Mouse (Mus musculus) MEL (cell line): ENCODE data around the gene Acox2.

Source experiments
- CTCF ChIP-seq, 3 experiments: IDR thresholded peaks in 2 of 3; conservative IDR thresholded peaks in 1 of 3; 2 replicates each; pipeline ENCODE4 v1.5.1; 2011 to 2012; ENCODE audit warnings: low read length in 3 of 3, low read depth in 2 of 3, mild to moderate bottlenecking in 2 of 3, improper control_type of control experiment in 1 of 3, inconsistent platforms in 1 of 3, mixed read lengths in 1 of 3, moderate library complexity in 1 of 3; ENCODE audit not compliant: control insufficient read depth in 1 of 3, insufficient read depth in 1 of 3, poor library complexity in 1 of 3, severe bottlenecking in 1 of 3
- POLR2A ChIP-seq, 2 experiments: IDR thresholded peaks; 2 replicates each; pipeline ENCODE4 v1.6.1; 2011 to 2012; ENCODE audit warnings: low read length in 2 of 2, mild to moderate bottlenecking in 2 of 2, control low read depth in 1 of 2, improper control_type of control experiment in 1 of 2, low read depth in 1 of 2, moderate library complexity in 1 of 2; ENCODE audit not compliant: control insufficient read depth in 1 of 2, insufficient read depth in 1 of 2, poor library complexity in 1 of 2

DNA sequence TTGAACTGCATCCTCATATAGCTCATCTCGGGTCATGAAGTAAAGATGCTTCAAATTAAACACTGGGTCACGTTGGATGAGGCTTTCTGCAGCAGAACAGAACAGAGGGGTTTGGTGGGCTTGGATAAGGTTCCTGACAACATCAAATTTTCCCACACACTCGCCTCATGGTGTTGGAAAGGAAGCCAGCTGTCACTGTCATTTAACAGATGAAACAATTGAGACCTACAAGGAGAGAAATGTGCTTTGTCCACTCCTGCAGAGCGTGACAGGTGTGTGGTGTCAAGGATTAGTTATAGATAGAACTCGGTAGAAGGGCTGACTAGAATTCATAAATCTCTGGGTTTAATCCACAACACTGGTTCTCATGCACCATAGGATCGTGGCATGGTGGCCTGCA lies 3.1 kb downstream of the Acox2 start:
- no peak for TF ChIP-seq CTCF (IDR thresholded peaks at IDR 0.05 in 2 of 3, conservative IDR thresholded peaks at IDR 0.05 in 1 of 3; ENCODE audit: control insufficient read depth in 1 of 3, insufficient read depth in 1 of 3, low read depth in 2 of 3, low read length in 3 of 3, poor library complexity in 1 of 3, severe bottlenecking in 1 of 3)
- no peak for TF ChIP-seq POLR2A (IDR thresholded peaks at IDR 0.05; ENCODE audit: control insufficient read depth in 1 of 2, insufficient read depth in 1 of 2, low read depth in 1 of 2, low read length in 2 of 2, poor library complexity in 1 of 2)
